ENCODE assay signal across 8 mouse cellular contexts in the genomic region with DNA sequence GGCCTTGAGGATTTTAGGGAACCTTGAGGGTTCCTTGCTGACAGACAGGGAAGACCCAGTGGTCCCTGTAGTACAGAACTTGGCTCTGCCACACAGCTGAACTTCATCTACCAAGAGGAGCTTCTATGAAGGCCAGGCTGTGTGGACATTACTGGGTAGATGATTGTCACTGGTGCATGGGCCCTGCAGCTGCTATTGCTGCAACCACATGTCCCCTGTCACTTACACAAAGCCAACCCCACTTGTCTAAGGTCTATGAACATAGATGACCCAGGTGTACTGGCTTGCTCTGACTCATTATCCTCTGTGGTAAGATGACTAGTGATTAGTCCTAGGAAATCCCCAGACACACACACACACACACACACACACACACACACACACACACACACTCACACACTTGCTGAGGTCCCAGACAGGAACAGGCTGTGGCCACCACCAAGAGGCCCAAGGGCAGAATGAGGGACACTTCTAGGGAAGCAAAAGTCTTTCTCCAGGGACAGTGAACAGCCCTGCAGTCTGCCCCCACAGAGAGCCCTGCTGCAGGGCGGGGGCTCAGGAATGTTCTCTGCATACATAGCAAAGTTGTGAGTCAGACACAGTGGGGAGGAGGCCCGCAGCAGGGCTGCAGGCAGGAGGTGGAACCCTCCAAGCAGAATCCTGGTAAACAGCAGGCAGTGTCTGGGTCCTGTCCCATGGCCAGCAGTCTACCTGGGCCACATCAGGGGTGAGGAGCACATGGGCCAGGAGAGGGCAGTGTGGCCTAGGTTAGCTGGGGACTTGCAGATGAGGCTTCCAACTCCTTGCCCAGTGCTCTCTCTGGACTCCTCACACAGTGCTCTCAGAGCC. TPM values are rescaled to one million over a fixed set of nuclear protein-coding genes. Genes with fewer than 3 reads are reported as not detected.
DNase-seq lines count a peak whose midpoint lies in the region; ATAC-seq and TF ChIP-seq lines count a peak whose summit lies in the region.

No protein-coding gene starts in this region.

- H3K4me3 ChIP-seq in bone marrow, adult 2 months (replicated peaks; ENCODE audit: control insufficient read depth, low read depth, low read length), result no peak overlapping the region

- TF ChIP-seq POLR2A in bone marrow, adult 2 months (IDR thresholded peaks at IDR 0.05; ENCODE audit: borderline replicate concordance, control insufficient read depth, low read depth, low read length), result no peak

- H3K27ac ChIP-seq in bone marrow, adult 2 months (ENCODE audit: control insufficient read depth, insufficient read depth, low read depth, low read length, poor library complexity), result no peak overlapping the region

- DNase-seq in retina, postnatal 1 day, result peak; percentile 57
- DNase-seq in retina, embryonic 14.5 days (ENCODE audit: low spot score), result no peak
- peak; percentile 75 to 78 for DNase-seq in kidney, adult 8-10 months
- DNase-seq in lung, adult 18-20 months, result peak; percentile 84 to 87
- DNase-seq in testis, postnatal 14 days (ENCODE audit: low spot score), result peak; percentile 44
- no peak for DNase-seq in layer of hippocampus, postnatal 10 days (ENCODE audit: low spot score in 2 of 2)

- WGBS in bone marrow, adult 2 months, result 47% methylated on average over 2 of the region's 2 CpGs

- TF ChIP-seq CTCF in bone marrow, adult 2 months (IDR thresholded peaks at IDR 0.05; ENCODE audit: control insufficient read depth, insufficient read depth, low read length), result peak; percentile 34; the same call in 1 of the 2 replicates

- peak; percentile 24; the same call in 1 of the 2 replicates for ATAC-seq in granulocyte monocyte progenitor cell, adult 5-6 weeks (replicated peaks; ENCODE audit: poor library complexity, severe bottlenecking)

- H3K4me1 ChIP-seq in bone marrow, adult 2 months (ENCODE audit: control insufficient read depth, insufficient read depth, low read length), result no peaks in the 10 kb centered on the region

RNA-seq across cellular contexts. Expression of gene 1810010D01Rik, which starts 14.1 kb away (rescaled TPM):
- 1.9 and 2.3 TPM in 2 replicates for polyA plus RNA-seq in bone marrow, adult 2 months (2011; ENCODE audit: insufficient read depth, insufficient read length, low replicate concordance, missing spikeins)
- not detected in 2 replicates for total RNA-seq in granulocyte monocyte progenitor cell, adult 5-6 weeks (2014; fragmentation: Nextera tagmentation)
- not detected in 2 replicates for total RNA-seq in granulocyte monocyte progenitor cell, adult 5-6 weeks (2017)
- under 1 TPM; 0.56 to 0.98 TPM for total RNA-seq in layer of hippocampus, postnatal 10 days (2021)

Comparison
In these comparisons a context has a peak if more than half of its experiments do, and no peak if none do; other contexts are left out.
1. DNase-seq: peak in retina, postnatal 1 day (single experiment), kidney, adult 8-10 months (2 of 2), lung, adult 18-20 months (2 of 2) and testis, postnatal 14 days (single experiment); none in retina, embryonic 14.5 days (single experiment) and layer of hippocampus, postnatal 10 days (0 of 2).